Mouse (Mus musculus): ENCODE measurements around the gene Fbxw8. TPM values are rescaled to one million over a fixed set of nuclear protein-coding genes. Genes with fewer than 3 reads are reported as not detected.

The Fbxw8 gene
- polyA plus RNA-seq, 1 experiment from 2014 or later: 12.7 TPM

GRCm38 (mm10) chr5:118045385-118045784 lies 109.9 kb downstream of the Fbxw8 start:
- Histone ChIP-seq H3K4me3 (ENCODE audit: inconsistent target) (no peak overlapping the region), H3K27ac (no peak overlapping the region), H3K79me2 (ENCODE audit: inconsistent target) (no peaks in the 10 kb centered on the region), H3K36me3 (ENCODE audit: inconsistent target) (no peaks in the 10 kb centered on the region)
- 36% methylated on average over 8 of the region's 9 CpGs for WGBS (ENCODE audit: missing documents)

- Histone ChIP-seq H3K36me3 (ENCODE audit: inconsistent target) (no peaks in the 10 kb centered on the region), H3K4me3 (ENCODE audit: inconsistent target) (no peak overlapping the region), H3K79me2 (ENCODE audit: inconsistent target) (no peaks in the 10 kb centered on the region), H3K27ac (no peak overlapping the region)
- 90% methylated on average over 5 of the region's 6 CpGs for WGBS (ENCODE audit: missing documents)
These were observed 110.4 kb downstream of the Fbxw8 start for GRCm38 (mm10) chr5:118044907-118045306.

GRCm38 (mm10) chr5:118043761-118044160 lies 111.5 kb downstream of the Fbxw8 start:
- H3K4me3 ChIP-seq (ENCODE audit: inconsistent target): no peak overlapping the region
- WGBS (ENCODE audit: missing documents): 93% methylated on average over 4 of the region's 4 CpGs
- no peaks in the 10 kb centered on the region for H3K36me3 ChIP-seq (ENCODE audit: inconsistent target)
- no peak overlapping the region for H3K27ac ChIP-seq
- H3K79me2 ChIP-seq (ENCODE audit: inconsistent target): no peaks in the 10 kb centered on the region

- no peaks in the 10 kb centered on the region for H3K36me3 ChIP-seq (ENCODE audit: inconsistent target)
- 89% methylated on average over 6 of the region's 6 CpGs for WGBS (ENCODE audit: missing documents)
- H3K79me2 ChIP-seq (ENCODE audit: inconsistent target): no peaks in the 10 kb centered on the region
- no peak overlapping the region for H3K4me3 ChIP-seq (ENCODE audit: inconsistent target)
- H3K27ac ChIP-seq: no peak overlapping the region
These were observed 112.7 kb downstream of the Fbxw8 start for GRCm38 (mm10) chr5:118042599-118042998.

- no peaks in the 10 kb centered on the region for H3K79me2 ChIP-seq (ENCODE audit: inconsistent target)
- no peak overlapping the region for H3K4me3 ChIP-seq (ENCODE audit: inconsistent target)
- no peaks in the 10 kb centered on the region for H3K36me3 ChIP-seq (ENCODE audit: inconsistent target)
- no peak overlapping the region for H3K27ac ChIP-seq
- 94% methylated on average over 12 of the region's 12 CpGs for WGBS (ENCODE audit: missing documents)
These were observed 116.0 kb downstream of the Fbxw8 start for GRCm38 (mm10) chr5:118039241-118039668.

- Histone ChIP-seq H3K79me2 (ENCODE audit: inconsistent target) (no peaks in the 10 kb centered on the region), H3K27ac (no peak overlapping the region), H3K36me3 (ENCODE audit: inconsistent target) (no peaks in the 10 kb centered on the region), H3K4me3 (ENCODE audit: inconsistent target) (no peak overlapping the region)
- 18% methylated on average over 10 of the region's 10 CpGs for WGBS (ENCODE audit: missing documents)
These were observed 117.3 kb downstream of the Fbxw8 start for GRCm38 (mm10) chr5:118037798-118038484.

- no peak overlapping the region for H3K4me3 ChIP-seq (ENCODE audit: inconsistent target)
- WGBS (ENCODE audit: missing documents): 58% methylated on average over 25 of the region's 25 CpGs
- no peaks in the 10 kb centered on the region for H3K36me3 ChIP-seq (ENCODE audit: inconsistent target)
- no peak overlapping the region for H3K27ac ChIP-seq
- H3K79me2 ChIP-seq (ENCODE audit: inconsistent target): no peaks in the 10 kb centered on the region
These were observed 118.1 kb downstream of the Fbxw8 start for GRCm38 (mm10) chr5:118036888-118037797.

- 72% methylated on average over 3 of the region's 3 CpGs for WGBS (ENCODE audit: missing documents)
- no peaks in the 10 kb centered on the region for H3K36me3 ChIP-seq (ENCODE audit: inconsistent target)
These were observed 119.5 kb downstream of the Fbxw8 start for GRCm38 (mm10) chr5:118035786-118036185.

GRCm38 (mm10) chr5:118034632-118035031 lies 120.6 kb downstream of the Fbxw8 start:
- 100% methylated on average over 1 of the region's 1 CpGs for WGBS (ENCODE audit: missing documents)
- Histone ChIP-seq H3K36me3 (ENCODE audit: inconsistent target) (no peaks in the 10 kb centered on the region), H3K79me2 (ENCODE audit: inconsistent target) (no peaks in the 10 kb centered on the region), H3K27ac (no peak overlapping the region), H3K4me3 (ENCODE audit: inconsistent target) (no peak overlapping the region)

More at GRCm38 (mm10) chr5:118035786-118036185, 119.5 kb downstream of the Fbxw8 start:
- H3K4me3 ChIP-seq (ENCODE audit: inconsistent target): no peak overlapping the region
- no peak overlapping the region for H3K27ac ChIP-seq
- H3K79me2 ChIP-seq (ENCODE audit: inconsistent target): no peaks in the 10 kb centered on the region

- no peaks in the 10 kb centered on the region for H3K79me2 ChIP-seq (ENCODE audit: inconsistent target)
- WGBS (ENCODE audit: missing documents): 81% methylated on average over 6 of the region's 6 CpGs
- no peak overlapping the region for H3K4me3 ChIP-seq (ENCODE audit: inconsistent target)
- H3K27ac ChIP-seq: no peak overlapping the region
- no peaks in the 10 kb centered on the region for H3K36me3 ChIP-seq (ENCODE audit: inconsistent target)
These were observed 121.5 kb downstream of the Fbxw8 start for GRCm38 (mm10) chr5:118033740-118034139.

- Histone ChIP-seq H3K27ac (no peak overlapping the region), H3K36me3 (ENCODE audit: inconsistent target) (no peaks in the 10 kb centered on the region), H3K79me2 (ENCODE audit: inconsistent target) (no peaks in the 10 kb centered on the region), H3K4me3 (ENCODE audit: inconsistent target) (no peak overlapping the region)
- 25% methylated on average over 4 of the region's 4 CpGs for WGBS (ENCODE audit: missing documents)
These were observed 121.9 kb downstream of the Fbxw8 start for GRCm38 (mm10) chr5:118033328-118033727.

GRCm38 (mm10) chr5:118031508-118031907 lies 123.8 kb downstream of the Fbxw8 start:
- Histone ChIP-seq H3K79me2 (ENCODE audit: inconsistent target) (no peaks in the 10 kb centered on the region), H3K36me3 (ENCODE audit: inconsistent target) (no peaks in the 10 kb centered on the region), H3K27ac (no peak overlapping the region), H3K4me3 (ENCODE audit: inconsistent target) (no peak overlapping the region)
- WGBS (ENCODE audit: missing documents): 93% methylated on average over 4 of the region's 4 CpGs

GRCm38 (mm10) chr5:118031059-118031458 lies 124.2 kb downstream of the Fbxw8 start:
- Histone ChIP-seq H3K4me3 (ENCODE audit: inconsistent target) (no peak overlapping the region), H3K36me3 (ENCODE audit: inconsistent target) (no peaks in the 10 kb centered on the region), H3K79me2 (ENCODE audit: inconsistent target) (no peaks in the 10 kb centered on the region), H3K27ac (no peak overlapping the region)
- WGBS (ENCODE audit: missing documents): 94% methylated on average over 5 of the region's 5 CpGs

- Histone ChIP-seq H3K36me3 (ENCODE audit: inconsistent target) (no peaks in the 10 kb centered on the region), H3K79me2 (ENCODE audit: inconsistent target) (no peaks in the 10 kb centered on the region), H3K27ac (no peak overlapping the region), H3K4me3 (ENCODE audit: inconsistent target) (no peak overlapping the region)
- WGBS (ENCODE audit: missing documents): 93% methylated on average over 9 of the region's 9 CpGs
These were observed 125.1 kb downstream of the Fbxw8 start for GRCm38 (mm10) chr5:118030022-118030675.
